Mouse (Mus musculus) gonadal fat pad, adult 2 months (tissue): ENCODE measurements at regions not wholly inside any gene's neighbourhood (a gene's known extent, or its start where the extent isn't known, plus 50 kb on each side); places are given as distances from the start of the nearest gene placed in this dataset.

Source experiments
- DNase-seq: peaks from one replicate; pipeline ENCODE4 v3.0.0-alpha.2; 2012; ENCODE audit warnings: low read depth

DNA sequence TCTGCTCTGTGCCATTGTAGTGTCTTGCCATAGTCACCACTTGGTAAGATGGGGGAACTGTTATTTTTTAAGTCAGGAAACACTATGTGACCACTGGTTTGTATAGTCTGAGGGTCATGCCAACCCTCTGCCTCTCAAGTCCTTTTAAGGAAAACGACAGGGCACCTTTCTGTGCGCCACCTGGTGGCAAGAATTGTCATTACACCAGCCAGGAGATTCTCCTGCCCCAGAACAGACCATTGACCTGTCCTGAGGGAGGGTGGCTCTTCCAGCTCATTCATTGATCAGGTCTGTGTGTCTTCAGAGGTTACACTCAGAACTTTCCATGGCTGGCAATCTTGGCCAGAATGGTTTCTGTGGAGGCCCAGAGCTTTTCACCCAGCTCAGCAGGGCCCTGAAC lies 166.9 kb downstream of the Bmp7 start:
- no peak for DNase-seq

- DNase-seq: no peak
These were observed 163.6 kb downstream of the Bmp7 start for GRCm38 (mm10) chr2:172776485-172776884.

- DNase-seq: no peak
These were observed 162.3 kb downstream of the Bmp7 start for GRCm38 (mm10) chr2:172777774-172778173.

GRCm38 (mm10) chr2:172779096-172779495 lies 161.0 kb downstream of the Bmp7 start:
- no peak for DNase-seq

DNA sequence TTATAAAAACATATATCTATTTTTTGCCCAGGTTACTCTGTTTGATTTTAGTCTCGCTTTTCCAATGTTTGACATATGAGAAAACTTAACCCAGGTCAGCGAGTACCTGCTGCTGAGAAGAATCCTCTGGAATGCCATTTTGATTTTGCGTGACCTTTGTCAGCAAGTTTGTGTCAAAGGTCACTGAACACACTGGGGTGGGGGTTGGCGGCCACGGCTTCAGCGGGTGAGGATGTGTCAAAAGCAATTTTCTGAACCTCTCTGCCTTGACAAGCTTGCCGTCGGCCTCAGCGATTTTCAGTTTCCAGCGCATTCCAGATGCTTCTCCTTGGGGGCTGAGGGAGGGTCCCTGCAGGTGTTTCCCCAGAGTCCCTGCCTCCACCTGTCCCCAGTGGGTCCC lies 157.4 kb downstream of the Bmp7 start:
- no peak for DNase-seq

- no peak for DNase-seq
These were observed 153.8 kb downstream of the Bmp7 start for GRCm38 (mm10) chr2:172786297-172786696.

GRCm38 (mm10) chr2:172787203-172787944 lies 152.7 kb downstream of the Bmp7 start:
- DNase-seq: no peak

DNA sequence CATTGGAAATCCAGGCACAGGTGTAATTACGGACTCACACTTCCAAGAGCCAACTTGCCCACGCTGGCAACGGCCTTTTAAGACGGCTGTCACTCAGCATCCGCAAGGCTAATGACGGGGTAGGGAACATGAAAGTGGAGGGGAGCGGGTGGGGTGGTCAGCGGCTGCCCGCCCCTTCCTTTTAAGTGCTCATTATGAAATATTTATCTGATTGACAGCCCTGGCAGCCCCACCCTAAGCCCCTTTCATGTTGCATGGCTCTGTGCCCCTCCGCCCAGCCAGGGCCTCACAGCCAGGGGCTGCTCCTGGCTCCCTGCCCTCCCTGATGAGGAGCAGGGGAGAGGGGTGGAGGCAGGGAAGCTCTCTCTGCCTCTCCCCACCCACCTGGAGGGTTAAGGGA lies 150.9 kb downstream of the Bmp7 start:
- no peak for DNase-seq

DNA sequence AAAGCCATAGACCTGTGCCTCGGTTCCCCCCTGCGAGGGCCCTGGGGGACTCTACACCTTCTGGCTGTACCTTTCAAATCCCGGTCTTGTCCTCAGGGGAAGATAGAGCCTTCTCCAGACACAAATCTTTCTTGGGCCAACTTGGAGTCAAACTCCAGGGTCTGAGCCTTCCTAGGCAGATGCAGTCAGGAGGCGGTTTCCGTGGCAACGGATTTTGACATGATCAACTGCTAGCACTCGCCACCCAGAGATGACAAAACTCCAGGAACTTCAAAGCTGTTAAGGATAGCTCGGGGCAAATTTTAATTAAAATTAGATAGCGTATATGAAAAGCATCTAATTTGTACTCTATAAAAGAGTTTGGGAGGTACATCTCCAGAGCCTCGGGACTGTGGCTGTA lies 147.6 kb downstream of the Bmp7 start:
- DNase-seq: no peak

DNA sequence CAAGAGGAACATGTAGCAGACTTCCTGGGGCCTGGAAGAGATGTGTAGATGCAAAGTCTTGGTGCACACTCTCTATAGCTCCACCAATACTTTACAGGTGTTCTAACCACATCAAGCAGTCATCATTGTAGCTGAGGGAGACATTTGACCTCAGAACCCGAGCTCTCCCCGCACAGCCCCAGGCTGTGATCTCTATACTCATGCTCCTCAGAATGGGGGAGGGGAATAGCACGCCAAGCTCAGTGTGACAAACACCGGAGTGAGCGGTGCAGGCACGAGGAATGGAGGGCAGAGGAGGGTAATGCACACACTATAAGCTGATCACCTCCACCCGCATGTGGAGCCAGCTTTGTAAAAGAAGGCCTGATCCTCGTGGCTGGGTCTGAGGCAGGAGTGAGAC lies 146.1 kb downstream of the Bmp7 start:
- DNase-seq: no peak

- DNase-seq: no peak
These were observed 145.3 kb downstream of the Bmp7 start for GRCm38 (mm10) chr2:172794771-172795170.

DNA sequence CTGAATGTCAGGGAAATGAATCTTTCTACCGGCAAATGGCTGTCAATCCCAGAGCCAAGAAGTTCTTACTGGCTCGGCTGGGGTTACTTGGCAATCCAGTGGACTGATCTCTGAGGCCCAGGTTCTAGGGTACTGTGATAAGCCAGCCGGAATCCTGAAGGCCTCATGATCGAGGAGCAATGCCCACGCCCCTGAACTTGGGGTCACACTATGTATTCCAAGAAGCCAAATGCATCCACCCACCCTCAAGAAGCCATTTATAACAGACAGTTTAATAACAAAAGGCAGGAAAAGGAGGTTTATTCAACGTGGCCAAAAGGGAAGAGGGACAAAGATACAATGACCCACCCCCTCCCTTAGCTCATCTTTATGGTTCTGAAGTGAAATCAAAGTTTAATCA lies 144.0 kb downstream of the Bmp7 start:
- no peak for DNase-seq

DNA sequence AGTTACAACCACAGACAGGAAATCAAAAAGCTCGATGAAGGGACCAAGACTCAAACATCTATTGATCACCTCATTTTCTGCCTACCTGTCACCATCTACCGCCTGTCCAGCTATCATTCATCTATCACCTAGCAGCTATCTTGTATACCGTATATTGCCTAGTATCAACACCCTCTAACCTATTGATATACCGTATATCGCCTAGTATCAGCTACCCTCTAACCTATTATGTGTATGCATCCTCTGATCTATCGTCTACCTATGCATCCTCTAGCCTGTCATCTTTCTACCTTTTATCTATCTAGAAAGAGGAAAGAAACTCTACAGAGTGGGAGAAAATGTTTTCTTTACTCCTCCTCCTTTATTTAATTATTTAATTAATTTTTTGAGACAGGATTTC lies 143.2 kb downstream of the Bmp7 start:
- no peak for DNase-seq

DNA sequence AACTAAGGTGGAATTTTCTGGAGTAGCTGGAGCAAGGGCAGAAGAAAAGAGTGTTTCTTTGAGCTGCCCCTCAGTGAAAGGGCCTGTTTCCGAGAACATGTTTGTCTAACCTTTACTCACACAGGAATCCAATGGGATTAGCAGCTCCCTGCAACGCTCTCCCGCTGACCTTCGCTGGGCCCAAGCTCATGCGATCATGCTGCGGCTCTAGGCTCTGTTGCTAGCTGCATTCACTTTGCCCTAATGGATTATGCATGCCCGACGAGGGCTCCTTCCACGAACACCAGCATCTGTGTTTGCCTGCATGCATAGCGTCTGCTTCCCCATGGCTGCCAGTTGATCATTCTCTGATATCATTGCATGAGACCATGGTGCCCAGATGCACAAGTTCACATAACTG lies 140.2 kb downstream of the Bmp7 start:
- DNase-seq: no peak

- DNase-seq: no peak
These were observed 139.3 kb downstream of the Bmp7 start for GRCm38 (mm10) chr2:172800801-172801200.

DNA sequence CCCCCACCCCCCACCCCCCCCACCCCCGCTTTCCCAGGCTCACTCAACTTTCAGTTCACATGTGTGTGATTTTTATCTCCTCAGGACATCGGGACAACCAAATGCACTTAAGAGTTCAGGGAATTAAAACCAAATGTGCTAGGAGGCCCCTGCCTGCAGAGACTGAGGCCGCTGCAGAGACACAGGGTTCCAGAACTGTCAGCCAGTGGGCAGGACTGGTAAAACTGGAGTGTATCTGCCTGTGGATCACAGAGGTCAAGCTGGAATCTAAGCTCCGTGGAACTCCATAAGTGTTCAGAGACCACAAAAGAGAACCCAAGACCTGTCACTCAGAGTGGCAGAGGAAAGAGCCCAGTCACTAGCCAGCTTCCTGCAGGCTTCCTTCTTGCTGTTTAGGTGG lies 138.3 kb downstream of the Bmp7 start:
- DNase-seq: no peak

DNA sequence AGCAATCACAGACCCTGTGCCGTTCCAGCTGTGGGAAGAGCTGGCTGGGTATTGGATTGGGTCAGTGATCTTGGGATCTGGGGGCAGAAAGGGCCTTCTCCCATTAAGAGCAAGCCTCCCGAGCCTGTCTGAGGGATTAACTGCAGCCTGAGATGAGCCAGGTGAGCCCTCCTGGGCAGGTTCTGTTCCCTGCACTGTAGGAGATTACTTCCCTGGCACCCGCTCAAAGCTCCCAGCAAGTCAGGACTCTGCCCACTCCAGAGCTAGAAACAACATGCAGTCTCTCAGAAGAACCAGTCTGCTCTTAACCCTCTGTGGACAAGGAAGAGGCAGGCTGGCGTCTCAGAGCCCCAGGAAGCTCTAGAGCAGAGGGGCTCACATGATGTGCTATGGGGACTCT lies 132.7 kb downstream of the Bmp7 start:
- peak; percentile 83 for DNase-seq

DNA sequence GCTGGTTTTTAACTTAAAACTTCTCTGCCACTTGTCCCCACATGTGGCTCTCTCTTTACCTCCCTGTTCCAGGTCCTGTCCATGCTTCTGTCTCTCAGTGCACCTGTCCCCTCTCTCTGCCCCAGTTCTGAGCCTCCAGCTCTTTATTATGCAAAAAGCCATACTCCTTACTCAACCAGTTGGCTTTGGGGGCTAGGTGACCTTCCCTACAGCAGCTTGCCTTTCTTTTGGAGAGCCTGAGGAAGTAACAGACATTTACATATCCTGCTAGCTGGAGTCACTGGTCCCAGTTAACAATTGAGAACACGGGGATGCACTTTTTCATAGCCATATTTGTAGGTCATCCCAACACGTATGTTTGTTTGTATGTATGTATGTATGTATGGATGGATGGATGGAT lies 130.8 kb downstream of the Bmp7 start:
- DNase-seq: no peak

GRCm38 (mm10) chr2:172813319-172813718 lies 126.8 kb downstream of the Bmp7 start:
- no peak for DNase-seq

DNA sequence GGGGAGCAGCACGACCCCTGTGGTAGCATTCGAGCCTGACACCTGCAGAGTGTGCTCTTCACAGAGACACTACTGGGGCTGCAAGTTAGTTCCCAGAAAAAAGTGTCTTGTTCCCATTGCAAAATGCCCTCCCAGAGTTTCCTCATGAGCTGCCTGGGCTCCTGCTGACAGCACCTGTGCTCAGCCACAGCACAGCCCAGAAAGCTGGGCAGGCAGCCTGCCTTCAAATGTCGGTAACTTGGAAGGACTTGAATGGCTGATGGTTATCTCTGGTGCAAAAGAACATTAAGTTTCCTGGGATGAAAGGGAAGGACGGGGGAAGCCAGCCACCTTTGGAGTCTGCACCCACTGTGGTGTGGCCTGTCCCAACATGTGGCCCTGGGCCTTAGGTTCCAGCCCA lies 126.2 kb downstream of the Bmp7 start:
- peak; percentile 96 for DNase-seq

- DNase-seq: no peak
These were observed 125.0 kb downstream of the Bmp7 start for GRCm38 (mm10) chr2:172815146-172815545.

- no peak for DNase-seq
These were observed 122.9 kb downstream of the Bmp7 start for GRCm38 (mm10) chr2:172817058-172817745.
